Mouse (Mus musculus) neural tube, embryonic 14.5 days (tissue): ENCODE measurements at regions not wholly inside any gene's neighbourhood (a gene's known extent, or its start where the extent isn't known, plus 50 kb on each side); places are given as distances from the start of the nearest gene placed in this dataset.

ENCODE experiments used
- ATAC-seq: fragments of 200-750 bp; cut with Nextera tagmentation; 2 replicates; pipeline ENCODE4 v1.8.0; 2017; ENCODE audit warnings: low read depth, mild to moderate bottlenecking, moderate TSS enrichment, moderate library complexity
- H3K27ac ChIP-seq: fragments of 300-500 bp; sonication (generic); 2 replicates; pipeline ENCODE4 v1.5.1; 2014; ENCODE audit warnings: low read depth, mild to moderate bottlenecking, control low read depth, low read length, moderate library complexity, mixed read lengths
- H3K27me3 ChIP-seq: fragments of 300-500 bp; sonication (generic); 2 replicates; pipeline ENCODE4 v1.6.1; 2014; ENCODE audit warnings: low read length; ENCODE audit not compliant: control insufficient read depth, insufficient read depth
- H3K36me3 ChIP-seq: fragments of 300-500 bp; sonication (generic); 2 replicates; pipeline ENCODE4 v1.6.1; 2014; ENCODE audit warnings: low read length, mixed read lengths; ENCODE audit not compliant: control insufficient read depth, insufficient read depth
- H3K4me1 ChIP-seq: fragments of 300-500 bp; sonication (generic); 2 replicates; pipeline ENCODE4 v1.6.1; 2014; ENCODE audit warnings: low read length; ENCODE audit not compliant: control insufficient read depth, insufficient read depth
- H3K4me2 ChIP-seq: fragments of 300-500 bp; sonication (generic); 2 replicates; pipeline ENCODE4 v1.6.1; 2014; ENCODE audit warnings: mild to moderate bottlenecking, low read depth, low read length, control low read depth
- H3K4me3 ChIP-seq: fragments of 300-500 bp; sonication (generic); 2 replicates; pipeline ENCODE4 v1.5.1; 2014; ENCODE audit warnings: low read depth, low read length, control low read depth, mixed read lengths
- H3K9ac ChIP-seq: fragments of 300-500 bp; sonication (generic); replicated peaks from 2 replicates; pipeline ENCODE4 v1.6.1; 2014; ENCODE audit warnings: low read depth, mild to moderate bottlenecking, control low read depth, low read length, mixed read lengths
- H3K9me3 ChIP-seq: fragments of 300-500 bp; sonication (generic); 2 replicates; pipeline ENCODE4 v1.6.1; 2016; ENCODE audit warnings: low read length; ENCODE audit not compliant: control insufficient read depth
- WGBS: fragments of 180-500 bp; shearing (Covaris S2); extraction: QIAGEN DNeasy Blood & Tissue Kit; methylation state at CpG from one replicate; pipeline ENCODE4 v1.1.7; 2014; 5-methylcytosine and 5-hydroxymethylcytosine counted together

GRCm38 (mm10) chr12:86821183-86821582 is 63.4 kb downstream of the Irf2bpl start:
- H3K27me3 ChIP-seq = no peaks in the 10 kb centered on the region
- H3K4me1 ChIP-seq = peaks cover 48% of the 10 kb centered on the region
- H3K9me3 ChIP-seq = no peaks in the 10 kb centered on the region
- H3K36me3 ChIP-seq = no peaks in the 10 kb centered on the region
- no peak overlapping the region for H3K4me2 ChIP-seq
- ATAC-seq = no peak
- H3K9ac ChIP-seq = no peak overlapping the region
- peak overlapping the region; percentile 48; the same call in 1 of the 2 replicates for H3K27ac ChIP-seq
- no peak overlapping the region for H3K4me3 ChIP-seq
- WGBS = 49% methylated on average over 6 of the region's 6 CpGs

- Histone ChIP-seq H3K27me3 (no peaks in the 10 kb centered on the region), H3K4me1 (peaks cover 51% of the 10 kb centered on the region), H3K36me3 (no peaks in the 10 kb centered on the region), H3K9me3 (no peaks in the 10 kb centered on the region), H3K4me3 (no peak overlapping the region), H3K9ac (no peak overlapping the region), H3K27ac (no peak overlapping the region), H3K4me2 (no peak overlapping the region)
- WGBS = 97% methylated on average over 6 of the region's 6 CpGs
- ATAC-seq = no peak
Measured at GRCm38 (mm10) chr12:86819568-86819967, 65.0 kb downstream of the Irf2bpl start.

GRCm38 (mm10) chr12:86819163-86819562 is 65.4 kb downstream of the Irf2bpl start:
- H3K27ac ChIP-seq = no peak overlapping the region
- no peaks in the 10 kb centered on the region for H3K36me3 ChIP-seq
- no peak overlapping the region for H3K4me3 ChIP-seq
- WGBS = 87% methylated on average over 5 of the region's 5 CpGs
- no peak overlapping the region for H3K9ac ChIP-seq
- no peaks in the 10 kb centered on the region for H3K27me3 ChIP-seq
- no peak for ATAC-seq
- no peak overlapping the region for H3K4me2 ChIP-seq
- peaks cover 47% of the 10 kb centered on the region for H3K4me1 ChIP-seq
- H3K9me3 ChIP-seq = no peaks in the 10 kb centered on the region

DNA sequence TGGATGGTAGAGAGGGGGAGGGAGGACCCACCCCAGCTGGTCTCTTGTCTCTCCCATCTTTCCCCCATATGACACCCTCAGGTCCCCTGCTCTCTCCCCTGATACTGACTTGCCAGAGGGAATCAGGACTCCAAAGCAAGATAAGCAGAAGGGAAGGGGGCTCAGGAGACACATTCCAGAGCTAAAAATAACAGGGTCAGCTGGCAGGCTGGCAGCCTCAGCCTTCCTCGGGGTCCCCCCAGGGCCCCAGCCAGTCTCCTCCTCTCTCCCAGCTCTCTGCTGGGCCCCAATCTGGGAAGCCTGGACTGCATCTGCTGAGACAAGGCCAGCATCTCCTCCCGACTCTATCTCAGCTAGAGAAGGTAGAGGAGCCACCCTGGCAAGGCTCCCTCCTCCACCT is 66.4 kb downstream of the Irf2bpl start:
- H3K27ac ChIP-seq = peak overlapping the region; percentile 97; the same call in 1 of the 2 replicates
- H3K4me1 ChIP-seq = peaks cover 38% of the 10 kb centered on the region
- no peaks in the 10 kb centered on the region for H3K36me3 ChIP-seq
- H3K9ac ChIP-seq = no peak overlapping the region
- H3K4me2 ChIP-seq = no peak overlapping the region
- no peaks in the 10 kb centered on the region for H3K9me3 ChIP-seq
- no peak overlapping the region for H3K4me3 ChIP-seq
- WGBS = 52% methylated on average over 2 of the region's 2 CpGs
- H3K27me3 ChIP-seq = no peaks in the 10 kb centered on the region
- no peak for ATAC-seq

DNA sequence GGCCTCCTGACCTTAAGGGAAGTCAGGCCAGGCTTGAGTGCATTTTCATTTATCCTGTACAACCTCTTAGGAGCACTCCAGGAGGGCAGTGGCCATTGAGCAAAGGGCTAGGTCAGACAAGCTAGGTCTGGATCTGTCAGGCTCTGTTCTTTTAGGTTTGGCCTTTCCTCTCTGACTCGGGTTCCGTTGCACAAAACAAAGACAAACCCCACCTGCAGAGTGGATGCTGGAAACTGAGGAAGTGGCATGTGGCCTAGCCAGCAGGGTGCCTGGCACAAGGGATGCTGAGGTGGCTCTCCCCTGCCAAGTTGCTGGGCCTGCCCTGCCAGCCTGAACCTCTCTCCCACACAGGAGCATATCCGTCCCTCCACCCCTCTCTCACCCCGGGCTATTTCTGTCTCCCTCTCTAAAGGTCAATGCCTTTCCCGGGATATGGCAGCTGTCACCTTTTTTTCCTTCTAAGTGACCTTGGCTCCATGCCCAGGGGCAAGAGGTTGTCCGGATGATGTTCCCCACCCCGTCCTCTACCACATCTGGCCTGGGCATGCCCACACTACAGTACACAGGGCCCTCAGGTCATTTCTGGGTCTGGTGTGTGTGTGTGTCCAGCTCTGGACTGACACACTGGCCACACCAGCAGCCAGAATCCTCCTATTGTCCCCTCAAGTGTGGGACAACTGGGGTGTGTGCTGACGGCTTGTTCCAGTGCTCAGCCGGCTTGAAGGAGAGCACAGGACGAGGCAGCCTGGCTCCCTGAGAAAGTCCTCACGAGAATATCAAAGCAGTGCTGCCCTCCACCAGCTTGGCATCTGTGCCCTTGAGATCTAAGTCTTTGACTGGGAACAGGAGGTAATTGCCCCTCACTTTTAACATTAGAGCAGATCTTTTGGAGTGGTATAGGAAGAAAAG is 67.6 kb downstream of the Irf2bpl start:
- Histone ChIP-seq H3K27me3 (no peaks in the 10 kb centered on the region), H3K27ac (peak overlapping the region; percentile 97), H3K4me2 (0 out of 2 replicates have a peak overlapping the region, but pooled peaks have one; percentile 1), H3K4me1 (peaks cover 41% of the 10 kb centered on the region), H3K4me3 (no peak overlapping the region), H3K36me3 (no peaks in the 10 kb centered on the region), H3K9ac (peak overlapping the region; percentile 21; the same call in 1 of the 2 replicates), H3K9me3 (no peaks in the 10 kb centered on the region)
- 30% methylated on average over 11 of the region's 11 CpGs for WGBS
- no peak for ATAC-seq

DNA sequence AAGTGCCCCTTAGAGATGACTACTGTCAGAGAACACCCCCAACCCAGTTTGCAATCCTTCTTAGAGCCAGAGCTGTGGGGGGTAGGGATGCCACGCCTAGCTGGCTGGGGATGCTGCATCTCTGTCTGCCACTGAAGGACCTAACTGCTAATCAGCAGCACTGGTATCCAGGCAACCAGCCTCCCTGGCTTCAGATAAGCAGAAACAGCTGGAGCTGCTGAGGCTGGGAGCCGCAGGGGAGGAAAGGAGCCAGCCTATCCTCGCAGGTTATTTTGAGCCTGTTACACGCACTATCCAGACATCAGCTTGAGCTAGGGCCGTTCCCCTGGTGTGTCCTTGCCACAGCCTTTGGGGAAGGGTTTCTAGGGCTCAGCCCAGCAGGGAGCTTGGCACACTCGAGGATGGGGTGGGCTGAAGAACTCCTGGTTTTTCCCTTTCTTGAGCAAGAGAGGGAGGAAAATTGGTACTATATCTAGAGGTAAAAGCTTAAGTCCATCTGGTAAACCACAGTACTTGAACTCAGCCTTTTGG is 68.4 kb downstream of the Irf2bpl start:
- WGBS = 2% methylated on average over 6 of the region's 6 CpGs
- H3K27ac ChIP-seq = peak overlapping the region; percentile 97
- no peak overlapping the region for H3K4me3 ChIP-seq
- H3K4me2 ChIP-seq = 0 out of 2 replicates have a peak overlapping the region, but pooled peaks have one; percentile 1
- peaks cover 41% of the 10 kb centered on the region for H3K4me1 ChIP-seq
- H3K36me3 ChIP-seq = no peaks in the 10 kb centered on the region
- peak; percentile 90 for ATAC-seq
- H3K9ac ChIP-seq = no peak overlapping the region; the same call in 1 of the 2 replicates
- H3K9me3 ChIP-seq = no peaks in the 10 kb centered on the region
- no peaks in the 10 kb centered on the region for H3K27me3 ChIP-seq

DNA sequence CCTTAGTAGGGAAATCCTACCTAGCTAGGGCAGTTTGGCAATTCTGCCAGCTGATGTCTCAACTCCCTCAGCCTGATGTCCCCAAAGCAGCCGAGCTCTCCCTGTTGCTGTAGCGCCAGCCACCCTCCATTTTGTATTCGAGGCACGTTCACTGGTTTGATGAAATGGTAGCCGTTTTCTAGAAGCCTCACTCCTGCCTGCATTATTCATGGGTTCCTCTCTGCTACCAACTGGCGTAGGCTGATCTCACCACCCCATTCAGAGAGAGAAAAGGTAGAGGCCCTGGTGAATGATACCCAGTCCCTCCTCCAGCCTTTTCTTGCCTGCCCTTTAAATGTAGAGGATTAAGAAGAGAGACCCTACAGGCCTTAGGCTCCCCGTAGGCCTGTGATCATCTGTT is 69.9 kb downstream of the Irf2bpl start:
- Histone ChIP-seq H3K27ac (peak overlapping the region; percentile 97), H3K9me3 (no peaks in the 10 kb centered on the region), H3K27me3 (no peaks in the 10 kb centered on the region), H3K4me2 (no peak overlapping the region), H3K4me3 (no peak overlapping the region), H3K4me1 (peaks cover 41% of the 10 kb centered on the region), H3K36me3 (no peaks in the 10 kb centered on the region), H3K9ac (no peak overlapping the region)
- ATAC-seq = 0 out of 2 replicates have a peak, but pooled peaks have one; percentile 15
- 39% methylated on average over 7 of the region's 7 CpGs for WGBS
